Mouse (Mus musculus): ENCODE measurements around the gene Nup160.

Nup160 gene

DNA sequence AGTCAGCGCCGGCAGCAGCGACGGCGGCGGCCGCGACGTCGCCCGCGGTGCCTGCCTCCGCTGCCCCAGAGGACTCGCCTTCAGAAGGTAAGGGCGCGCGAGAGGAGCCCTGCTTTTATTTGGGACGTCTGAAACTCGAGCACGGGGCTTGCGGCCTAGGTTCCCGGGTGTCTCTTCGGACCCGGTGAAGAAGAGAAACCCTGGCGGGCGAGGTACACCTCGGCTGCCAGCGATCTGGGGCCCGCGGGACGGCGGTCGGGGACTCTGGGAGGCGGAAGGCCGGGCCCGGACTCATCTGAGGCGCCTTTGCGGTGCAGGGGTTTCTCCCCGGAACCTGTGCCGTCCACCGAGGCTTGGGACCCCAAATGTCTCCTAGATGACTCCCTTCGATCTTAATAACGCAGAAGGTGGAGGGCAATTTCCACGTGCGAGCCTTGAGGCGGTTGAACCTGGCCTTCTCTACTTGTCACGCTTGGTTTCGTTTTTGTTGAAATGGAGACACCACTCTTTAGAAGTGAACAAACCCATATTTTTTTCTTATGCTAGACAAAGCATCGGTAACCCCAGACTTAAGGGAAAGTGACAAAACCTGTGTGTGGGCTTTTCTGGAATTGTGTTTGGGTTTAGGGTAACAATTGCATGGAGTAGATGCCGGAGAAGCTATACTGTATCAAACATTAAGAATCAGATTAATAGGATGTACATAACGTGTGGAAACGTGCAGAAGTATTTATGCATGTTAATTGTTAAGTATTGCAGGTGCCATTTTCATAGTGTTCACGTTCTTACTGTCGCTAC lies 68.9 kb downstream of the Nup160 start:
- DNase-seq: no peak

- DNase-seq: no peak
Measured at GRCm38 (mm10) chr2:90746538-90746865, 69.5 kb downstream of the Nup160 start.

DNA sequence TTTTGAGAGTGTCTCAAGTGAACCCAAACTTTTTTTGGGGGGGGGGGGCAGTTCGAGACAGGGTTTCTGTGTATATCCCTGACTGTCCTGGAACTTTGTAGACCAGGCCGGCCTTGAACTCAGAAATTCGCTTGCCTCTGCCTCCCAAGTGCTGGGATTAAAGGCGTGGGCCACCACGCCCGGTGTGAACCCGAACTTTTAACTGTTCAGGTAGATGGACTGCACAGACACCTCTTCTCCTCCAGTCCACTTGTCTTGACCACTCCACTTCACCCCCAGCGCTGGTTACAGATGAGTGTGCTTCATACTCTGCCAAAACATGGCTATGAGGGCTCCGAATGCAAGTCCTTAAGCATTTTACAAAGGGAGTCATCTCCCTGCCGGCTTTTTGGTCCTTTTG lies 70.1 kb downstream of the Nup160 start:
- DNase-seq: no peak

GRCm38 (mm10) chr2:90749676-90750459 lies 72.9 kb downstream of the Nup160 start:
- no peak for DNase-seq

DNA sequence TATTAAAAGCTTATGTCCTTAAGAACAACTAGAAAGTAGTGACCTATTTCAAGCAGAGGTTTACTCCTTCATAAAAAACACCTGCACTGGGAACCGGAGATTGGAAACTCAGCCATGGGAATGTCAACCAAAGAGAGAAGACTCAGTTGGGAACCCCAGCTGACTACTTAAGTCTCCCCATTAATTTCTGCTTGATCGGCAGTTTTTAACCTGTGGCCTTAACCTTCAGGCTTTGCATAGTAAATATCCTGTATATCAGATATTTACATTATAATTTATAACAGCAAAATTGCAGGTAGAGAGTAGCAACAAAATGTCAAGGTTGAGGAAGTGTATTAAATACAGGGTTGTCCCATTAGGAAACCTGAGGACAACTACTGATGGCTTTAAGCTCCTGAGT lies 76.5 kb downstream of the Nup160 start:
- DNase-seq: no peak

- no peak for DNase-seq
Measured at GRCm38 (mm10) chr2:90754188-90754587, 77.2 kb downstream of the Nup160 start.

GRCm38 (mm10) chr2:90765123-90765522 lies 88.1 kb downstream of the Nup160 start:
- DNase-seq: no peak

DNA sequence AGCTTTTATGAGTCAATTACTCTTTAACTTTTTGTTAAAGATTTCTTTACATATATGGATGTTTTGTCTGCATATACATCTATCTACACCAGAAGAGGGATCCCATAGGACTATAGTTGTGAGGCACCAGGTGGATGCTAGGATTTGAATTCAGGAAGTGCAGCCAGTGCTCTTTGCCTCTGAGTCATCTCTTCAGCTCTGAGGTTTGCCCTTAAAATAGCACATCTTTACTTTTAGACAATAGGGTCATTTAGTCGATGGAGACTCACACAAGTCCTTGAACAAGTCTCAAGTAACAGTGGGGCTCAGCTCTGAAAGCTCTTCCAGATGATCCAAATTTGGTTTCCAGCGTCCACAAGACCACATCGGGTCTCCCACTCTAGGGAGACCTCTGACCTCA lies 104.3 kb downstream of the Nup160 start:
- no peak for DNase-seq

DNA sequence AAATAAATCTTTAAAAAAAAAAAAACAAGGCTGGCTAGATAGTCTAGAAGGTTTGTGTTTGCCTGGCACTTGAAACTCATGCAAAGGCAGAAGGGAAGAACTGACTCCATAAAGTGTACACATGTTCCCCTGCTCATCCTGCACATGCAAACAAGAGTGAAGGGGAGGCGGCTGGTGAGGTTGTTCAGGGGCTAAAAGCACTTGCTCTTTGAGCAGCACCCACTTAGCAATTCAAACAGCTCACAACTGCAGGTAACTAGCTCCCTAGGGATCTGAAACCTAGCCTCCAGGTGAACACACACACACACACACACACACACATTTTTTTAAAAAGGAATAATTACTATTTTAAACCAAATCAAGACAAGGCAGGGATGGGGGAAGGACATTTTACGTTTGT lies 104.9 kb downstream of the Nup160 start:
- no peak for DNase-seq

GRCm38 (mm10) chr2:90782458-90782857 lies 105.4 kb downstream of the Nup160 start, which contains the start of gene Agbl2:
Gene Agbl2, plus strand, starts transcription at chr2:90782727.
- peak; percentile 40 for DNase-seq

DNA sequence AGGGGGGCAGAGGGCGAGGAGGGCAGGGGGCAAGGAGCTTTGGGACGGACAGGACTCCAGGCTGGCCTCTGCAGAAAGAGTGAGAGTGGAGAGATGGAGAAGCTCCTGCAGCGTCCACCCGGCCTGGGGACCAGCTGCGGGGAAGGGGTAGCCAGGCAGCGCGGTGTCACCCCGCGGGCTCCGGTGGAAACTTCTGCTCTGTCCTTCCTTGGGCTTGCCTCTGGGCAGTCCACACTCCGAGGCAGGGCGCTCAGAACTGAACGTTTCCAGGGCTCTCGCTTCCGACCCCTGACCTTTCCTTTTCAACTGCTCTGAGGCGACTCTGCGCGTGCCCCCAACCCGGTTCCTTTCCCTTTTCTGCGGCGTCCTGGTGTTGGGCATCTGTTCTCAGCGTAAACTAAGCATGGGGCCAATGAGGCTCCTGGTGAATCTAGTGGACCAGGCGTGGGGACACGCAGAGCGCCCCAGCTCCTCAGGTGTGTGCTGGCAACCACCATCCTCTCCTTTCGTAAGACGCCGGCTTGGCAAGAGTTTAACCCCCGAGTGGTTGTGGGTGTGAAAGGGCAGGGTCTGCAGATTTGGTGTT lies 106.0 kb downstream of the Nup160 start:
- peak; percentile 40 for DNase-seq

Data from cerebellum, adult 8-10 months (tissue).